Mouse (Mus musculus): ENCODE measurements around the gene Rnf114.

DNA sequence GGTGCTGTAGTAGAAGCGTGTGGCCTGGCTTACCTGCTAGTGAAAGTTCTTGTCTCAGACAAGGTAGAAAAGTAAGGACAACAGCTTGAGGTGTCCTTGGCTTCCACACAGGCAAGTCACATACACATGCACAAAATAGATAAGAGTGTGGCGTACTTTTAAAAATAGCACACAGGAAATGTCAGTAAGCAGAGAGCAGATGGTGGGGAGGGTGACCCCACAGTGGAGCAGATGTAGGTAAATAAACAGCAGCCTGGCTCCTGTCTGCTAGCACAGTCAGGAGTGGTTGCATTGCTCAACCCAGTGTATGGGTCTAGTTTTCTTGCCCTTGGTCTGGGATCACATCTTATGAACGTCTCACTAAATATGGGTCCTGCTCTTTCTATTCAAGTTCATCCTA is 18.0 kb downstream of the Rnf114 start:
- no peak for TF ChIP-seq CTCF (IDR thresholded peaks at IDR 0.05; ENCODE audit: low read depth)
- TF ChIP-seq EP300 (IDR thresholded peaks at IDR 0.05; ENCODE audit: low read depth): no peak
